Mouse (Mus musculus) midbrain, embryonic 12.5 days (tissue): ENCODE results near the gene Gm20388. TPM values are rescaled to one million over a fixed set of nuclear protein-coding genes. Genes with fewer than 3 reads are reported as not detected.

ENCODE experiments used
- ATAC-seq: fragments of 200-750 bp; cut with Nextera tagmentation; 2 replicates; pipeline ENCODE4 v1.8.0; 2017; ENCODE audit warnings: low read depth, moderate TSS enrichment, moderate library complexity; ENCODE audit not compliant: low FRiP score
- H3K27ac ChIP-seq: fragments of 300-500 bp; sonication (generic); replicated peaks from 2 replicates; pipeline ENCODE4 v1.5.1; 2016; ENCODE audit warnings: mild to moderate bottlenecking
- H3K27me3 ChIP-seq: fragments of 300-500 bp; sonication (generic); 2 replicates; pipeline ENCODE4 v1.6.1; 2016; ENCODE audit warnings: mild to moderate bottlenecking
- H3K36me3 ChIP-seq: fragments of 300-500 bp; sonication (generic); 2 replicates; pipeline ENCODE4 v1.6.1; 2016
- H3K4me1 ChIP-seq: fragments of 300-500 bp; sonication (generic); 2 replicates; pipeline ENCODE4 v1.6.1; 2016
- H3K4me2 ChIP-seq: fragments of 300-500 bp; sonication (generic); replicated peaks from 2 replicates; pipeline ENCODE4 v1.6.1; 2016; ENCODE audit warnings: mild to moderate bottlenecking, moderate library complexity
- H3K4me3 ChIP-seq: fragments of 300-500 bp; sonication (generic); 2 replicates; pipeline ENCODE4 v1.5.1; 2016; ENCODE audit warnings: mild to moderate bottlenecking
- H3K9ac ChIP-seq: fragments of 300-500 bp; sonication (generic); replicated peaks from 2 replicates; pipeline ENCODE4 v1.6.1; 2016; ENCODE audit warnings: mild to moderate bottlenecking, moderate library complexity
- H3K9me3 ChIP-seq: fragments of 300-500 bp; sonication (generic); 2 replicates; pipeline ENCODE4 v1.6.1; 2016; ENCODE audit warnings: mild to moderate bottlenecking
- WGBS: fragments of 180-500 bp; shearing (Covaris S2); methylation state at CpG from one replicate; pipeline ENCODE4 v1.1.7; 2016; 5-methylcytosine and 5-hydroxymethylcytosine counted together
- polyA plus RNA-seq: library from polyadenylated mRNA; unstranded; fragments of >200 nt; fragmentation: Nextera tagmentation; extraction: Ambion mirVana; gene quantifications from 2 replicates; pipeline ENCODE4 v1.2.1, GENCODE M21; 2016

Gm20388 gene
- polyA plus RNA-seq, 1 experiment from 2014 or later, result not detected

DNA sequence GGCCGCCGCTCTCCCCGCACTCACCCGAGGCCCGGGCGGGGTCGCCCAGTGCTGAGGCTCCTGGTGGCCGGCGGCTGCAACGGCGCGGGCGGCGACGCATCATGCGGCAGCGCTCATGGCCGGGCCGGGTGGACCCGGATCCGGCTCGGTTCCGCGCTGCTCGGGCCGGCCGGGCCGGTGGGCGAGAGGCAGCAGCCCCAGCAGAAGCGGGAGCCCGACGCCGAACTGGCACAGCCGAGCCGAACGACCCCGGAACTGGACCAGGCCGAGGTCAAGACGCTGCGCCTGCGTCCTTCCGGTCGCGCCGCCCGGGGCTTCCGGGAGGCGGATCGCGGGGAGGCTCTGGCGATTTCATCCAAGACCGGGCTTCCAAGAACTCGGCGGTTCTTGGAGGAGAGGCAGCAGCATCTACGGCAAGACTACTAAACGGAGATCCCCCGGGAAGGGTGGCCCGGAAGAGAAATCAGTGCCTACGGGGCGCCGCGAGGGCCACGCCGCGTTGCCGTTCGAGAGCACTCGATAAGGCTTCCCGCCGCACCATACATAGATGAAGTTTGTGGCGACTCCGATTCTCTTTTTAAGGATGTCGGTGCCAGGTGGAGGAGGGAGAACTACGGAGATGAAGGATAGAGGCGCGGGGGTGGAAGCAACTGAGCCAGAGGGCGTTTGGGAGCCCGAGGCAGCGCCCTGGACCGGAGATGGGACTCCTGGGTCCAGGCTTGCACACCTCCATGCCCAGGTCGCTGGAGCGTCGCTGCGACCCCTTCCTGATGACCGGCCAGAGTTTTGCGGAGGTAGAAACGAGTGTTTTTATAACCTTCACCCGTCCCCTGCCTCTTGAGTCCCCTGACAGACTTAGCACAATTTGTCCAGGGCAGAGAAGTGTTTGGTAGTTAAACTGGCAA lies 190.7 kb downstream of the Gm20388 start, which contains the start of gene Zdhhc7:
TSS of gene Zdhhc7 (minus strand) at position 415 of the 905 bp plus-strand sequence.
- Histone ChIP-seq H3K27me3 (no peaks in the 10 kb centered on the region), H3K4me1 (peaks cover 30% of the 10 kb centered on the region), H3K9me3 (no peaks in the 10 kb centered on the region), H3K4me3 (peak within 1 kb of the TSS; percentile 99), H3K9ac (peak within 1 kb of the TSS; percentile 98), H3K4me2 (peak within 1 kb of the TSS; percentile 97), H3K36me3 (no peaks in the 10 kb centered on the region), H3K27ac (peak within 1 kb of the TSS; percentile 90)
- ATAC-seq, result peak; percentile 89
- WGBS, result under 1% methylated on average over 88 of the region's 88 CpGs

DNA sequence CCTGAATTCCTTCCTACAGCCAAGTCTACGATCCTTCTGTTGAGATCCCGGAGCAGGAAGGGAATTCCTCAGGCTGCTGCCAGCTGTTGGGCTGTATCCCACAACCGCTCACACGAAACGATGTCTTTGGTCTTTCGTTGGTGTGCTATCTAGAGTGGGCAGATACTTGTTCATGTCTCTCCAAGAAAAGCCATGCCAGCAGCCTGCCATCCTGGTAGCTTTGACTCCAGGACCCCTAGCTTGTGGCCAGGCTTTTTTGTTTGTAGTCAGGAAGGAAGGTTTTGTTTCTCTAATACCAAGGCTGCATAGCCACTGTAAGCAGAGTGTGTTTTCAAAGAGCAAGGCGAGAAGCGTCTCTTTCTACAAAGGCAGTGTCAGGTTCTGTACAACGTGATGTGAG lies 193.3 kb downstream of the Gm20388 start:
- Histone ChIP-seq H3K27me3 (no peaks in the 10 kb centered on the region; the same call in 1 of the 2 replicates), H3K4me1 (peaks cover 30% of the 10 kb centered on the region), H3K27ac (no peak overlapping the region), H3K9me3 (no peaks in the 10 kb centered on the region), H3K4me2 (no peak overlapping the region), H3K4me3 (no peak overlapping the region), H3K36me3 (no peaks in the 10 kb centered on the region), H3K9ac (no peak overlapping the region)
- WGBS, result 91% methylated on average over 9 of the region's 9 CpGs
- ATAC-seq, result no peak

- no peak overlapping the region for H3K4me3 ChIP-seq
- H3K4me2 ChIP-seq, result no peak overlapping the region
- 74% methylated on average over 9 of the region's 9 CpGs for WGBS
- H3K9ac ChIP-seq, result no peak overlapping the region
- H3K27ac ChIP-seq, result no peak overlapping the region
- H3K4me1 ChIP-seq, result peaks cover 22% of the 10 kb centered on the region
- ATAC-seq, result no peak
- no peaks in the 10 kb centered on the region for H3K36me3 ChIP-seq
- no peaks in the 10 kb centered on the region for H3K9me3 ChIP-seq
- no peaks in the 10 kb centered on the region; the same call in 1 of the 2 replicates for H3K27me3 ChIP-seq
These were observed 194.2 kb downstream of the Gm20388 start for GRCm38 (mm10) chr8:120104721-120105272.

DNA sequence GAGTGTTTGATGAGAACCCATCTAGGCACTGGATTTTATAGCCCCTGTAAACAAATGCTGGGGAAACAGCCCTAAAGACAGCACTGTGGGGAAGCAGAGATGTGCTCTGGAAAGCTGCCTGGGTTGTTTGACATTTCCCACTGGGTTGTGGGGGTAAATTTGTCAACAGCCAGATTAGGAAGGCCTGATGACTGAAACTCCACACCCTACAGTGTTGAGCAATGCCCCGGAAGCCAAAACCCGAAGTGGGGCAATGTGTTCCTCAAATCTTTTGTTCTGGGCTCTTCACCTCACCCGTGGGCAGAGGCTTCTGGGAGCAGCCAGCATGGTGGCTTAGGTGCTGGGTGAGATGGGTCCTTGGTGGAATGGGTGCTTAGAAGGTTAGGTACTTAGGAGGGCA lies 198.5 kb downstream of the Gm20388 start:
- H3K9ac ChIP-seq, result no peak overlapping the region
- H3K4me3 ChIP-seq, result no peak overlapping the region
- WGBS, result 70% methylated on average over 3 of the region's 3 CpGs
- no peak overlapping the region for H3K4me2 ChIP-seq
- H3K9me3 ChIP-seq, result no peaks in the 10 kb centered on the region
- H3K4me1 ChIP-seq, result peaks cover 8% of the 10 kb centered on the region
- H3K27me3 ChIP-seq, result peaks cover under 1% of the 10 kb centered on the region; the same call in 1 of the 2 replicates
- H3K36me3 ChIP-seq, result no peaks in the 10 kb centered on the region
- ATAC-seq, result no peak
- 0 out of 2 replicates have a peak overlapping the region, but pooled peaks have one; percentile 25 for H3K27ac ChIP-seq

DNA sequence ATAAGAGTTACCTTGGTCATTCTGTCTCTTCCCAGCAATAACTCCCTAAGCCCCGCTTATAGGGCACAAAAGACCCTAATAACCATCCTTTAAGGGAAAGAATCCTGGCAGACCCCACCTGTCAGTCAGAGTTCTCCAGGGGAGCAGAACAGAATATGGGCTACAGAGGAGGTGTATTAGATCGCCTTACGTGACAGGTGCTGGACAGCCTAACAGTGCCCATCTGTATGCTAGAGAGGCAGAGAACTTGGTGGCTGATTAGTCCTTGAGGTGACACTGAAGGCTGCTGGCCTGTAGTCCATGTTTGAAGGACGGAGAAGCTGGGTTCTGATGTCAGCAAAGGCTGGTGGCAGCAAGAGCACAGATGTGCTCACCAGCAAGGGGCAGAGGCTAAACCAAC lies 200.3 kb downstream of the Gm20388 start:
- H3K4me1 ChIP-seq, result peaks cover 16% of the 10 kb centered on the region
- H3K9me3 ChIP-seq, result no peaks in the 10 kb centered on the region
- peaks cover 18% of the 10 kb centered on the region for H3K27me3 ChIP-seq
- 84% methylated on average over 4 of the region's 4 CpGs for WGBS
- H3K4me3 ChIP-seq, result no peak overlapping the region
- no peak for ATAC-seq
- H3K27ac ChIP-seq, result no peak overlapping the region
- no peak overlapping the region for H3K4me2 ChIP-seq
- no peak overlapping the region for H3K9ac ChIP-seq
- no peaks in the 10 kb centered on the region for H3K36me3 ChIP-seq

GRCm38 (mm10) chr8:120111382-120111781 lies 200.7 kb downstream of the Gm20388 start:
- ATAC-seq, result no peak
- 58% methylated on average over 4 of the region's 4 CpGs for WGBS
- Histone ChIP-seq H3K4me1 (peaks cover 16% of the 10 kb centered on the region), H3K27me3 (peaks cover 23% of the 10 kb centered on the region), H3K4me3 (no peak overlapping the region), H3K9me3 (no peaks in the 10 kb centered on the region), H3K9ac (no peak overlapping the region), H3K36me3 (no peaks in the 10 kb centered on the region), H3K27ac (no peak overlapping the region), H3K4me2 (no peak overlapping the region)

GRCm38 (mm10) chr8:120112535-120112934 lies 201.9 kb downstream of the Gm20388 start:
- Histone ChIP-seq H3K4me3 (no peak overlapping the region), H3K9ac (no peak overlapping the region), H3K4me2 (no peak overlapping the region), H3K4me1 (peaks cover 16% of the 10 kb centered on the region), H3K36me3 (no peaks in the 10 kb centered on the region), H3K27ac (no peak overlapping the region), H3K9me3 (no peaks in the 10 kb centered on the region), H3K27me3 (peaks cover 34% of the 10 kb centered on the region)
- no peak for ATAC-seq
- WGBS, result 92% methylated on average over 5 of the region's 5 CpGs

DNA sequence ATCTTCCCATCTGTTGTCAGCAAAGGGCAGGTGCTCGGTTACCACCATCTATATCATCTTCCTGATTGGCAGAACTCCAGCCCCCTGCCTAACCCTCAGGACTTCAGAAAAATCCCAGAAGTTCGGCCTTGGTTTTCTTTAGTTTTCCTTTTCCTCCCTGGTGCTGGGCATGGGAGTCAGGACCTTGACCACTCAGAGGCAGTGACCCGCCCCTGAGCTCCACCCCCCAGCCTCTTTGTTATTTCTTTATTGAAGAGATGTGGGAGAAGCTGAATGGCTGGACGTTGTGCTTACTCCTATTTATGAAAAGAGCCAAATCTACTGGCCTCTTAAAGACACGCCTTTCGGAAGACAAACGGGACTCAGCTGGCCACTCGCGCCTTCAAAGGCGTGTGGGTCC lies 202.7 kb downstream of the Gm20388 start:
- H3K9me3 ChIP-seq, result no peaks in the 10 kb centered on the region
- ATAC-seq, result no peak; the same call in 1 of the 2 replicates
- WGBS, result 7% methylated on average over 10 of the region's 10 CpGs
- H3K4me3 ChIP-seq, result peak overlapping the region; percentile 73
- H3K4me1 ChIP-seq, result peaks cover 16% of the 10 kb centered on the region
- H3K27ac ChIP-seq, result peak overlapping the region; percentile 87
- peak overlapping the region; percentile 74 for H3K9ac ChIP-seq
- H3K27me3 ChIP-seq, result peaks cover 34% of the 10 kb centered on the region
- H3K4me2 ChIP-seq, result peak overlapping the region; percentile 85
- no peaks in the 10 kb centered on the region for H3K36me3 ChIP-seq

DNA sequence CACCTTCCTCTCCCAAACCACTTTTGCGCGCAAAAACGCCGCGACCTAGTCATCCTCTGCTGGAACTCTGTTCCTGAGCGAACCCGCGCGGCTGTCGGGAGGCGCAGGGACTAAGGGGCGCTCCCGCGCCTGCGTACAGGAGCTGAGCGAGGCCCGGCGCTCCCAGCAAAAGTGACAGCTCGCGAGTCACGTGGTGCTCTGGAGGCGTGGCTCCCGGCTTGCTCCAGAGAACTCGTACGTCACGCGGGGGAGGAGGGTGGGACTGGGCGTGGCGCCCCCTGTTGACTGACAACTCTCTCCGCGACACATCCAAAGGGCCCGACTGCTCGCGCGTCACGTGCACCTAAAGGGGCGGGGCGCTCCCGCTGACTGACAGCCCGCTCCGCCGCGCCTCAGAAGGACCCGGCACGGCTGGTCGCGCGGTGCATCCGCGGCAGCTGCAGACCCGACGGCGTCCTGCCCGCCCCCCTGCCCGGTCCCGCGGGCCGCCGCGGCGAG lies 203.2 kb downstream of the Gm20388 start, which contains the start of gene 6430548M08Rik:
TSS of gene 6430548M08Rik (plus strand) at position 395 of the 498 bp plus-strand sequence.
- peaks cover 34% of the 10 kb centered on the region for H3K27me3 ChIP-seq
- WGBS, result under 1% methylated on average over 59 of the region's 61 CpGs
- ATAC-seq, result peak; percentile 98

DNA sequence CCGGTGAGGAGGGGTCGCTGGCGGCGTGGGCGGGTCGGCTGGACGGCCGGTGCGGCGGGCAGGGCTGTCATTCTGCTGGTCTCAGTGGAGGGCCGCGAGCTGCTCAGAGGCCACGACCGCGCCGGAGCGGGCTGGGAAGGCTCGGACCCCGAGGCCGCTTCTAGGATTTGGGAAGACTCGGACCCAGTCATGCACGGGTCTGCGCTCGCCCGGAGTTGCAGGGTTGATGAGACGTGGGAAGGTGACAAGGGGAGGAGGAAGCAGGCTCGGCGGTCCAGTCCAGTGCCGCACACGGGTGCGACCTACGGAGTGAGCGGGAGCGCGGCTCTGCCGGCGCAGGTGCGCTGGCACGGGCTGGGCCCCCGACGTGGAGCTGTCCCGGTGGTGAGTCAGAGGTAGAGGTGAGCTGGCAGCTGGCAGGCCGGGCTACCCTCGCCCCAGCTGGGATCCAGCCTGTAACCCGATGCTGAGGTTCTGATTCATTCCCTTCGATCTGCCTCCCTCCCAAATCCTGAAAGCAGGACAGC lies 203.7 kb downstream of the Gm20388 start:
- peaks cover 18% of the 10 kb centered on the region for H3K4me1 ChIP-seq
- under 1% methylated on average over 46 of the region's 46 CpGs for WGBS
- peak overlapping the region; percentile 82 for H3K9ac ChIP-seq
- no peaks in the 10 kb centered on the region for H3K36me3 ChIP-seq
- peak overlapping the region; percentile 70 for H3K27ac ChIP-seq
- H3K27me3 ChIP-seq, result peaks cover 34% of the 10 kb centered on the region
- H3K9me3 ChIP-seq, result no peaks in the 10 kb centered on the region
- peak overlapping the region; percentile 73 for H3K4me3 ChIP-seq
- H3K4me2 ChIP-seq, result peak overlapping the region; percentile 85
- ATAC-seq, result peak; percentile 78; the same call in 1 of the 2 replicates

More for the DNA sequence above, 203.2 kb downstream of the Gm20388 start, which contains the start of gene 6430548M08Rik:
- Histone ChIP-seq H3K4me1 (peaks cover 16% of the 10 kb centered on the region), H3K36me3 (no peaks in the 10 kb centered on the region), H3K9ac (peak within 1 kb of the TSS; percentile 82), H3K4me3 (peak within 1 kb of the TSS; percentile 73), H3K9me3 (no peaks in the 10 kb centered on the region), H3K4me2 (peak within 1 kb of the TSS; percentile 85), H3K27ac (peak within 1 kb of the TSS; percentile 87)

DNA sequence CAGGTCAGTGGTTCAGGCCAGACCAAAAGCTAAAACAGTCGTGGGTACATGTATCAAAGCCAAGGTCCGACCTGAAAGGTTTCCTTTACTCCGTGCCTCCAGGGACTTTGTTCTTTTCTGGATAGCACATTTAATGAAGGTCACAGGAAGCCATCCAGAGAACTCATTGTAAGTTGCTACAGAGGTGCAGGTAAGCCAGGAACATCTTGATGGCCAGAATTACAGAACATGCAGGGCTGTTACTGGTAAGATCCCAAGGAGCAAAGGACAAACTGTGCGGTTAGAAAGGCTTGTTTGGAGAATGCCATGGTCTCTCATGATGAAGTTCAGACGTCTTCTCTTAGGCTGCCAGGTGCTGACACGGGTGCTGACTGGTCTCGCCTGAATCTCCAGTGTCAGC lies 206.0 kb downstream of the Gm20388 start:
- no peak overlapping the region for H3K27ac ChIP-seq
- WGBS, result 78% methylated on average over 7 of the region's 7 CpGs
- no peaks in the 10 kb centered on the region for H3K9me3 ChIP-seq
- ATAC-seq, result no peak
- H3K4me3 ChIP-seq, result no peak overlapping the region
- H3K9ac ChIP-seq, result no peak overlapping the region
- H3K27me3 ChIP-seq, result peaks cover 34% of the 10 kb centered on the region
- no peaks in the 10 kb centered on the region for H3K36me3 ChIP-seq
- H3K4me2 ChIP-seq, result no peak overlapping the region
- peaks cover 25% of the 10 kb centered on the region for H3K4me1 ChIP-seq
